Mouse (Mus musculus): ENCODE measurements at regions not wholly inside any gene's neighbourhood (a gene's known extent, or its start where the extent isn't known, plus 50 kb on each side); places are given as distances from the start of the nearest gene placed in this dataset.

- no peaks in the 10 kb centered on the region for H3K9me3 ChIP-seq
- no peaks in the 10 kb centered on the region for H3K27me3 ChIP-seq (replicated peaks)
- ATAC-seq (replicated peaks): no peak
- H3K36me3 ChIP-seq (replicated peaks): no peaks in the 10 kb centered on the region
- no peak overlapping the region for H3K4me2 ChIP-seq
- no peak overlapping the region for H3K4me3 ChIP-seq
- 69% methylated on average over 2 of the region's 2 CpGs for WGBS
- no peak overlapping the region for H3K9ac ChIP-seq
- no peak overlapping the region for H3K27ac ChIP-seq
- H3K4me1 ChIP-seq: no peaks in the 10 kb centered on the region
Measured at GRCm38 (mm10) chr11:31282136-31282535, 87.7 kb downstream of the Stc2 start.

- H3K27ac ChIP-seq: no peak overlapping the region
- no peaks in the 10 kb centered on the region for H3K36me3 ChIP-seq (replicated peaks)
- 14% methylated on average over 2 of the region's 2 CpGs for WGBS
- H3K27me3 ChIP-seq (replicated peaks): no peaks in the 10 kb centered on the region
- peak; percentile 70; the same call in 1 of the 2 replicates for ATAC-seq (replicated peaks)
- no peak overlapping the region for H3K4me3 ChIP-seq
- no peaks in the 10 kb centered on the region for H3K9me3 ChIP-seq
- no peak overlapping the region for H3K4me2 ChIP-seq
- H3K9ac ChIP-seq: no peak overlapping the region
- no peaks in the 10 kb centered on the region for H3K4me1 ChIP-seq
Measured at GRCm38 (mm10) chr11:31248467-31248866, 66.2 kb upstream of the Gm17332 start.

Measured in midbrain, embryonic 15.5 days (tissue).